Mouse (Mus musculus) inflammation-experienced regulatory T-cells, adult 6 months (primary cell): ENCODE data around the gene Hdac9. TPM values are rescaled to one million over a fixed set of nuclear protein-coding genes. Genes with fewer than 3 reads are reported as not detected.

ENCODE experiments used
- ATAC-seq: one replicate; pipeline ENCODE4 v1.8.0; 2017
- polyA plus RNA-seq, 3 experiments: library from polyadenylated mRNA; unstranded; fragments of 100-300 nt; shearing (Covaris generic); gene quantifications; one replicate each; pipeline ENCODE4 v1.2.1; 2017

Gene Hdac9
- polyA plus RNA-seq, 3 experiments from 2014 or later = 0.36 to 1.3 (median 1.1) TPM

DNA sequence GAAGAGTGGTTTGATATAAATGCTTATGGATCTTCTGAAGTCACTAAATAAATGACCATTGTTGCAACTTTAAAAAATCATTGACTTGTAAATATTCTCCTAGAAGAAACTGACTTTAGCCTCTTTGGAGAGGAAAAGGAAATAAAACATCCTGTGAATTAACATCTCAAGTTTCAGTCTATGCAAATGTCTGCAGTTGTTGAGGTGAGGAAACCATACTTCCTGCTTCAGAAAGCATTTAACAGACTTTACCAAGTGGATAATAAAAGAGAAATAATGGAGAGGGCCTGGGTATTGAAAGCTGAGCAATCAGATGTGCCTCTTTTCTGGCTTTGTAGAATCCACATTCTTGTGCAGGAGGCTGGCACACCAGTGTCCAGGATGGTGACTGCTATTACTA lies 110.4 kb downstream of the Hdac9 start:
- peak; percentile 66 for ATAC-seq

DNA sequence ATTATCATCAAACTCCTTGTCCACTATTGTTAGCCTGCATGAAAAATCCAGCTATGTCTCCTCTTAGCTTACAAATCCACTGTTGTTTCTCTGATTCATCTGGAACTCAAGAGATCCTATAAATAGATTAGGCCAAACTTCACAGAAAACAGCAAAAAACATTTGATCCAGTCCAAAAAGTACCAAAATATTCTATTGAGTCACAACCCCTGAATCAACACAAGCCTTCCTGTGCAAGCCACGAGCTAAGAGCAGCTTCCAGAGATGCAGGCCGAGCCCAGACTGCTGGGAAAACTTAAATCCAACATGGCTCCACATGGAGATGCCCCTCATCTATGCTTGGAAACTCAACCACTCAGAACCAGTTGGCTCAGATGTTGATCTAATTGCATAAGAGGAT lies 113.2 kb downstream of the Hdac9 start:
- no peak for ATAC-seq

DNA sequence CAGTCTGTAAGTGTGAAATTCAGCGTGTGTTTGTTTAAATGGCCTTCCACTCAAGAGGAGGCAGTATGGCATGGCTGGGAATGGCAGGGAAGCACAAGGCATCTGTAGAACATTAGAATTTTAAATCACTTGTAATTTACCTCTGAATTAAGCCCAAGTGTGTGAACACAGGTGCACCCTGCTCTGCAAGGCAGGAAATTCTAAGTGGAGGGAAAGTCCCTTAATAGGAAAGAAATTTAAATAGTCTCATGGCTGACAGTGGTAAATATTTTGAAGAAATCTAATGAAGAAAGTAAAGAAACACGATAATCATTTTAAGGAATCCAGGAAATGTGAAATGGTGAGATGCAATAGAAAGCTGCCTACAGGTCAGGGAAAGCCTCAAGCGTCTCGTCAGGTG lies 114.6 kb downstream of the Hdac9 start:
- ATAC-seq = peak; percentile 86

DNA sequence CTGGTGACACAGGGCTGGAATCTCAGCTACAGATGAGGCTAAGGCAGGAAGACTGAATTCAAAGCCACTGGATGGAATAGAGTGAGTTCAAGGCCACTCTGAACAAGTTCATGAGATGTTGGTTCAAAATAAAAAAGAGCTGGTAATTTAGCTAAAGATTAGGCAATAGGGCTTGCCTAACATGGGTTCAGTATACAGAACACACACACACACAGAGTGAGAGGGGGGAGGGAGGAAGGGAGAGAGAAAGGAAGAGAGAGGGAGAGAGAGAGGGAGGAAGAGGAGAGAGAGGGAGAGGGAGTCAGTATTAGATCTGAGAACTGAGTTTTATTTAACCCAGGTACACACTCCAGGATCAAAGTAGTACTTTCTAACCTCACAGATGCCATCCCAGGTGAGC lies 115.1 kb downstream of the Hdac9 start:
- ATAC-seq = no peak

DNA sequence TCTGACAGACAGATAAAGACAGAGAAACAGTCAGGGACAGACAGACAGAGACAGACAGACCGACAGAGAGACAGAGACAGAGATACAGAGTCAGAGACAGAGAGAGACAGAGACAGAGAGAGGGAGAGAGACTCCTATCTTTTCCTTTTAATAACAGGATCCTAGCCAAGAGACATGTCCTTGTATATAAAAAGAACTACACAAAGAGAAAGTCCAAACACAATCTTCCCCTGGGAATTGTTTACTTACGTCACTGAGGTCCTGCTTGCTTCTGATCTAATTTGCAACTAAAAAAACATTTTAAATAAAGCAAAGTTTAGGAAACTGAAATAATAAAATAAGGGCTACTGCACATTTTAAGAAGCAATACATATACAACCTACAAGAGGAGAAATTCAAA lies 119.5 kb downstream of the Hdac9 start:
- ATAC-seq = no peak

DNA sequence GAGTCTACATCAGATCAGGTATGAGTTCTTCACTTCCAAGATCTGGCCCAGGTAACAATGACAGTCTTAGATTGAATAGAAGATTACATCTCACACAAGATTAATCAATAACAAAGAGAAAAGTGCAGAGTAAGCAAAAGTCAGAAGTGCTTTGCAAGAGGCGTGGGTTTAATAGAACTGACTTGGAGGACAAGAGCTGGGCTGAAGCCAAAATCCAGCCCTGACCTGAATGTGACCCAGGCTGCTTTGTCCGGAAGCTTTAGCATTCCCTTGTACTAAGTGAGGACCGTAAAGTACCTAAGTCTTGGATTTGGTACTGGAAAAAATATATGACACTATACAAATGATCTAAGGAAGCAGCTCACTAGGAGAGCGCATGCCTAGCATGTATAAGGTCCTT lies 121.4 kb downstream of the Hdac9 start:
- ATAC-seq = no peak

DNA sequence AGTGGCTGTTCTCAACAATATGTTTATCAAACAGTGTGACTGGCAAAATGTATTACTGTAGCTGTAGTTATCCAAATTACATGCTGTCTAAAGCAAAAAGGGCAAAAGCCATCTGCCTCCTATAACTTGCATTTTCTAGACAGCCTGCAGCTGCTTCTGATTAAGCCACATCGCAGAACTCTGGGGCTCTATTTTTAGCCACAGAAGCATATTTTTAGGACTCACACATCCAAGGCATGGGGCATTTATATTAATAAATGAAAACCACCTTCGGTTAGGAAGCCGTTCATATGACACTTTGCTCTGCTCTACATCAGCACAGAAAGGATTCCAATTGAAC lies 124.8 kb downstream of the Hdac9 start:
- no peak for ATAC-seq

DNA sequence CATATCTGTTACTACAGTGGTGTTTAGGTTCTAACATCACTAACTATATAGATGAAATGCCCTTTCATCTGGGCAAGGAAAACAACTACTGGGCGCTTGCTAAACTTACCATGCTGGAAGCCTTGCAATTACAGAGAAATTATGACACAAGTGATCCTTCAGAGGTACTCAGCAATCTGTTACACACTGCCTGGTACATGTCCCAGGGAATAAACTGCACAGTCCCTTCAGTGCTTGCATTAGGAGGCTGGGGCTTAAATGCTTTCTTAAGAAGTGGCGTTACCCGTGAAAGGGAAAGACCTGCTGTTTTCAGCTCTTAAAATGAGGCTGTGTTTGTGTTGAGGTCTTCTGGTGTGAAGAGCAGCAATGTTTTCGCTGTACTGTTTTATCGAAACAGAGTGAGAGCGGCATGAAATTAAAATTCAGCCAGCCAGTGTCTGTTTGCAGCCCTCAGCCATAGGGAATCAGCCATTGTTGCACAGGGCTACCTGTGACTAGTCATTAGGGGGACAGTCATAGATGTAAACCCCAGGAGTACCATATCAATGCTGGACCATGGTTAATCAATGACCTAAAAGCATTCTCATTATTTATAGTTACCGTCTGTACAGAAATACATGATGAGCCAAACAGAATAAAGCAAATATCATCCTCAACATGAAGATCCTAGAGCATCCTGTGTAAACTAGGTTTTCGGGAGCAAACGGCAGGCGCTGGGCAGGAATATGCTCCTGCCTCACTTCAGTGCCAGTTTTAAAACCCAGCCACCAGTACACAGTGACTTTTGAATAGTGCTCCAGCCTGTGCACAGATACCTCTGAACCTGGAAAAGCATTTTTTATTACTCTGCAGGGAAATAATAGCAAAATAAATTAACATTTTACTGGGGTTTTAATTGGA lies 125.4 kb downstream of the Hdac9 start:
- no peak for ATAC-seq

DNA sequence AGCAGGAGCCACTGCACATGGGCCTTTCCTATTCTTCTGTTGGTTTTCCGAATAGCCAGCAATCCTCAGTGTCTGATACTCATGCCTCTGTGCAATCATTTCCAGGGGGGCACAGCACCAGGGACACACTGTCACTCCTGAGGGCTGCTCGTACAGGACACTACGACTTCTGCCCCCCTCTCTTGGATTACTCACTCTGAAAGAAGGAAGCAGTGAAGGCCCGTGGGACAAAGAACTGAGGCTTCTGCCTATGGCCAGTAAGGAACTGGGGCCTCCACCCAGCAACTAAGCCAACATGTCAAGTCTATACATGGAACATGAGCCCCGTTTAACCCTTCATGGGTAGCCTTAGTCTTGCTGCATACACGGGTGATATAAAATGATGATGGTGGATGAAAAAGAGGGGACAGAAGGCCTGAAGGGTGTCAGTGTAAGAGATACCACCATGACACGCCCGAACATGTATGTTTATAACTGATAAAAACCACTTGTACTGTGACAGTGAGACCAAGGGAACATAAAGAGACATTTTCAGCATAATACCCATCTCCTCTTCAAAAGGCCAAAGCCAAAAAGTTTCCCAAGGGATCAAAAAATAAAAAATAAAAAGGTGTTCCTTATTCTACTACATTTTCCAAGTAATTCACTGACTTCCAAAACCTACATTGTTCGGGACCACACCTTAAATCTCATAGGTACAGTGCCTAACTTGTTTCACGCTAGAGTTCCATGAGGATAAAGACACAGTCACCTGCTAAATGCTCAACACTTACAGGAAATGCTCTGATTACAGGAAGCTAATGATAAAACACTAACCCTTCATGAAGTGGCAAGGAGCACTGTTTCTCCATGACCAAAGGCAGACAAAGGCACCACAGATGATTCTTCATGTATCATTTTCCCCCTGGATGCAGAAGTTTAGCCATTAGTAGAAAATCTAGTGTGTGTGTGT lies 127.6 kb downstream of the Hdac9 start:
- no peak for ATAC-seq

DNA sequence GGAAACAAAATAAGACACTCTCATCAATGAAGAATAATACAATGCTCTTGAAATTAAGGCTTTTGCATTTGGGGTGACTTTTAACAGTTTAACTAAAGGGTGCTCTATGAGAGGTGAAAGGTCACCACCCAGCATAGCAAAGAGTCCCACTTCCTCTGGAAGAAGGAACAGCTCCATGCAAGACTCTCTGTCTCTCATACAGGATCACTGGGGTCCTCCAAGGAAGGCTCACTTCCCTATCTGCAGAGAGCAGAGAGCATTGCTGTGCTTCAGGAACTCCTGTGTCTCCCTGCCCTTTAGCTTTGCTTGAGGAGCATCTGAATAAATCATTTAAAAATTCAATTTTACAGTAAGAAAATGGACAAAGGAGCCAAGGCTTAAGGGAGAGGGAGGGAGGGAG lies 129.5 kb downstream of the Hdac9 start:
- no peak for ATAC-seq

DNA sequence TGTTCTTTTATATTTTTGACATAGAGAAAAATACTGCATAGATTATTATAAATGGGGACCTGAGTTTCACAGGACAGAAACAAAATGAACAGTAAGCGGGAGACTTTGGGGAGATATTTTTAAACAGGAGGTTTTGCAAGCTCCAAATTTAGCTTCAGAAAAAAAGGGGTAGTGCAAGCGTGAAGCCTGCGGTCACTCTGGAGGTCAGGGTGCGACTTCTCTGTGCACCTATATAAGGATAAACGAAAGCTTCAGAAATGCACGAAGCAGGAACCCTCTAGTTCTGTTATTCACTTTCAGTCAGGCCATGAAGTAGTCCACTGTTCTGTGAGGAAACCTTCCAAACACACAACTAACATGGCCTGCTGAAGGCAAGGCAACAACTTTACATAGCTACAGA lies 133.3 kb downstream of the Hdac9 start:
- no peak for ATAC-seq

DNA sequence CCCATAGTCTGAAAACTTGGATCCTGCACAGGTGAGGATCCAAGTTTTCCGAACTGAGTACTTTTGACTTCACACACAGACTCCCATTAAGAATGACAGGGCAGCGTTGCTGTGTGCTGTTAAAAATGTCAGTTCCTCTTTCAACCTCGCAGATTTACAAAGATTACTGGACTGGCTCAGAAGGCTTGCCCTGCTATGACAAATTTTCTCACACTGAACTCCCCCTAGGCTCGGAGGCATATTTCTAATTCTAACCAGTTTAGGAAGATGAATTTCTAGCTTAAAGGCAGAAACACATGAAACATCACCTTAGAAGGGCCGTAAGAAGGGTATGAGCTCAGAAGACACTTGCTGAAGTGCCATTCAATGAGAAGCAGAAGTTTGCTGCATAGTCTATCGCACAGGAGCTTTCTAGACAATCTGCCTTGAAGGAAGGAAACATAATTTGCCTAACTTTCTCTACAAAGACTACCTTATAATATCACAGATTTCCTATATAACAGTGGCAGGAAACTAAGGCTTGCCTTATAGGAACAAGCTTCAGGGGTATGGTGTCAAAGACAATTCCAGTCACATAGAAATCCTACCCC lies 137.4 kb downstream of the Hdac9 start:
- no peak for ATAC-seq

DNA sequence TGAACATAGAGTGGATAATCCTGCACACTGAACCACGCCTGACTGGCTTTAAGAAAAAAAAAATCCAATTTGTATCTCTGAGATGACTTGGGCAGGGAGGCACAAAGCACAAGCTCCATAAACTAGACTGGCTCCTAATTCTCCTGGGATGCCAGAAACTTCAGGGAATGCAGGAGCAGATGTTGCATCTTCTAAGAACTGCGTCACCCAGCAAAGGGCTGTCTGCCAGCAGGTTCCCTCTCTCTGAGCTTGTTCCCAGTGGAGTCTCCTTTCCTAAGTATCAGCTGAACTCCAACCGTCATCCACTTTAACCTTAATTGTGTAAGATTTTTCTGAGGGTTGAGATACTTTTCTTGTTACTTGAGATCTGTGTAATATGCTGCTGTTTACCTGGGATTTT lies 140.7 kb downstream of the Hdac9 start:
- no peak for ATAC-seq

DNA sequence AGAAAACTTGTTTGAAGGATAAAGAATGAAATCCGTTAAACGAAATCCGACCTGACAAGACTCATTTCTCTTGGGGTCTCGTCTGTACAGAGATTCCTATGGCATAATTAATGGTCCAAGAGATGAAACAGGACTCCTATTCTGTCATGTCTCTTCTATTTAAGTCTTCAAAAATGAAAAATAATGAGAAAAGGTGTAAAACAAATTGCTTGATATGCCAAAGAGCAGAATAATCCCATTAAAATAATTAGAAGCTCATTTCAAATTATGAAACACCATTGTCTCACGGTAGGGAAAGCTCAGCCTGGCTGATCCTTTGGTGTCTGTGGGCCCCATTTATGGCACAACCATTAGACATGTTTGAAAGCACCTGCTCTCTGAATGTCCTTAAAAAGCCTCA lies 142.8 kb downstream of the Hdac9 start:
- no peak for ATAC-seq

DNA sequence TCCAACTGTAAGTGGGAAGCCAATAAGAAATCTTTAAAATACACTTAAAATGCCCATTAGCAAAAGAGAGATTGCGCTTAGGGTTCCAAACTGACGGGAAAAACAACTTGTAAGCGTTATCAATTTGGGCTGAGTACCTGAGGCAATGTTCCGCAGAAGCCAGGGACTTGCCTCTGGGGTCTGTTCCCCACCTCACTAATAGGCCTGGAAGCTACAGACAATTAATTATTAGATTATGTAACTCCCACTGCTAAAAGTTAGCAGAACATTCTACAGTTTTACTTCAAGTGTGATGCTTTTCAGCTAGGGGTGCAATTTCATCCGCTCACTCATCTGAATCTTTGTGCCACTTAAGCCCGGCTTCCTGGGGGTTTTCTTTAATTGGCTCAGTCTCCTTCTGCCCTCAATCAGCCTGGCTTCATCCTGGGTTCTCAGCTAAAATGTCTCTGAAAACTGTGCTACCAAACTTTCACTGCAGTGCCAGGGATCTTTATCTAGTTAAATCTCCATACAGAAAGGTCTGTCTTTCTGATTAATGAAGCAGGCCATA lies 149.6 kb downstream of the Hdac9 start:
- ATAC-seq = no peak

DNA sequence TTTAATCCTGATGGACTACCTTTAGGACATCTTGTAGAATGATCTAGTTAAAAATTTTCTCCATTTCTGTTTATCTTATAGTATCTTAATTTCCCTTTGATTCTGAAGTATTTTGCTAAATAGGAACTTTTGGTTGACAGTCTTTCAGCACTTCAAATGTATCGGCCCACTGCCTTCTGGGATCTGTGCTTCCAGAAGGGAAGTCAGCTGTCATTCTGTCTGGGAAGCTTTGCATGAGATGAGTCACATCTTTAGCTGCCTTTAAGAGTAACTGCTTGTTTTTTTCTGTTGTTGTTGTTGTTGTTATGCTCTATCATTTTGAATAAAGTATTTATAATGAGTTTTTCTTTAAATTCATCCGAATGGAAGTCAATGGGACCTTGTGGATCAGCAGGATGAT lies 169.6 kb downstream of the Hdac9 start:
- ATAC-seq = no peak

DNA sequence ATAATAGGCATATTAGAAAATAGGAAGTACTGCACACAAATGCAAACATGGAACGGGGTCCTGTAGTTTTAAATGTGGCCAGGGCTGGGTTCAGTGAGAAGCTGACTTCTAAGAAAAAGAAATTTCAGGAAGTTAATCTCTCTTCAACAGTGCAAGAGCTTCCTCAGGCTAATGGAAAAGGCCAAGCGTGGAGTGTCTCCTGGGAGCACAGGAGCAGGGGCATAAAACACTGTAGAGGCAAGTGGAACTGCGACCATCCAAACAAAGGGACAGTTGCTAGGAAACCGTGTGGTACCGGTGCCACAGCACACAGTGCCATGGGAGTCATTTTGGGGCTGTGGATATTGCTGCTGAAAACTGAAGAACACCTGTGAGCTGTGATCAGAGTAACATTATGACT lies 191.7 kb downstream of the Hdac9 start:
- ATAC-seq = no peak

DNA sequence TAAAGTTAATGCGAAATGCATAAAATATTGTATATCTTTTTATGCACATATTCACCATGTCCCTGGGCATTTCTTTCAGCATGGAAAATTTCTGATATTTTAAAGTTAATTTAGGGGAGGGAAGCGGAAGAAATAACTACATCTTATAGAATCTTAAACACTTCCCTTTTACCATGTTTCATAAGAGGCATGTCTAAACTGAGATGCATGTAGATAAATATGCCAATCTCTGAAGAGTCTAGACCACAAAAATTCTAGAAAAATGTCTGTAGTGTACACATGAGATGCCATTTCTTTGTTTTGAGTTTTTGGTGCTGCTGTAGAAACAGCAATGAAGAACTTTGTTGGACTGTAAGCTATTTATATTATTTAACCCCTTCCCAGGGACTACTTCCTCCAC lies 192.6 kb downstream of the Hdac9 start:
- no peak for ATAC-seq

DNA sequence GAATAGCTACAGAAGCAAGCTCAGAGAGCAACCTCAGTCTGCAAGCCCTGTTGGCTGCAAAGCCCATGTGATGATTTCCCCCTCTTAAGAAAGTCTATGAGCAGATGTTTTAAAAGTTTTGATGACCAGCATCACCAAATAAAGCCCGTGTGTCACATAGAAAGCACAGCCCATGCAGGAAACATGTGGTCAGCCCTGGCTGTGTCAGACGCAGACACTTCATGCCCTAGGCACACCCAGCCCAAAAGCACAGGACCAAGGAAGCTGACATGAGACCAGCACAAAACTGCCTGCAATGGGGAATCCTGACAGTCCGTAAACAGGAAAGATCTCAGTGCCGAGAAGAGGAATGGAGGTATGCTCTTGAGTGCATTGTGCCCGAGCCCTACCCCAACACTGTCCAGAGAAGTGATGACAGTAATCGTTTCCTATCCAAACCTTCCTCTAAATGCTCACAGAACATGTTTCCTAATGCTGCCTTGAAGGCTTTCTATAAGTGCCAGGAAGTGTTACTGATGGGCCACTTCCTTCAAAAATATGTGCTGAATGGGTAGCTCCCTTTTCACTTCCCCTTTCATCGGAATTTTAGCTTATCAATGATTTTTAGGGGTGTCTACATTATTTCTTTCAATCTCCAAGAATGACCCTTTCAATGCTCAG lies 193.9 kb downstream of the Hdac9 start:
- ATAC-seq = no peak

DNA sequence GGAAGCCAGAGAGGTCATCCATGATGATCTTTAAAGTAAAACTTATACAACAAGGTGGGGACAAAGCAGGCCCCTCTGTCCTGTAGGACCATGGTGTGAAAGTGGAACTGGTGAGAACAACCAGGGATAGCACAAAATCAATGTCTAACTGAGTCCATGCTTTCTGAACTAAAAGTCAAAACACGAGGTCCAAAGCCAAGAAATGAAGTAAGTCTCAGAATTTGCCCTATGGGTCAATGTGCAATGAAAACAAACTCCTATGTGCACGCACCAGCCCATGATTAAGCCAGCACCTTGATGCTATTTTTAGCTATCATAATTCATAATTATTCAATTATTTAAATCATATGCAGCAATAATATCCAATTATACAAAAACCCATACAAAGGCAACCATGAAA lies 196.0 kb downstream of the Hdac9 start:
- ATAC-seq = no peak

DNA sequence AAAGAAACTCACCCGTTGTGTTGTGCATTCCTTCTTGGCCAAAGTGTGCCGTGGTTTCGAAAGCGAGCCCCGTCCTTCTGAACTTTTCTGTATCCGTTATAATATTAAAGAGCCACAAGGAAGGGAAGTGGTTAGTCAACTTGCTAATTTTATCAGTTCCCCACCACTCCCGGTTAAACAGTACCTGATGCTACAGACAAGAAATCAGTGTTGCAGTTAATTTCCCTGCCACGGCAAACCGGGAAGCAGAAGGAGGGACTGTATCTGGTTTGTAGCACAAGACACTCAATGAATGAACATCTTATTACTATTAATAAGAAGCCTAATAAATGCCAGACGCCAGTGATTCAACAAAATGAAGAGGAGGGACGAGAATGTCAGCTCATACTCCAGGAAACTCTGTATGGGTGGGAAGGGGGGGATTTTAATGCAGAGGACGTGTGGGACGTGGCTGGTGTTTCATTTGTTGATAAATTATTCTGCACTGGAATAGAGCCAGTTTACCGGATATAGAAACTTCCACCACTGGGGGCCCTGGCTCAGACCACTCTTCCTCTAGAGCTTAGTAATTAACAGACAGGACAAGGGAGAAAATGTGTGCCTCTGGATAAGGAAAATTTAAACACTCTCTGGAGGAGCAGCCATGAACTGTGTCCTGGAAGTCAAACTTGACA lies 202.5 kb downstream of the Hdac9 start:
- peak; percentile 64 for ATAC-seq

DNA sequence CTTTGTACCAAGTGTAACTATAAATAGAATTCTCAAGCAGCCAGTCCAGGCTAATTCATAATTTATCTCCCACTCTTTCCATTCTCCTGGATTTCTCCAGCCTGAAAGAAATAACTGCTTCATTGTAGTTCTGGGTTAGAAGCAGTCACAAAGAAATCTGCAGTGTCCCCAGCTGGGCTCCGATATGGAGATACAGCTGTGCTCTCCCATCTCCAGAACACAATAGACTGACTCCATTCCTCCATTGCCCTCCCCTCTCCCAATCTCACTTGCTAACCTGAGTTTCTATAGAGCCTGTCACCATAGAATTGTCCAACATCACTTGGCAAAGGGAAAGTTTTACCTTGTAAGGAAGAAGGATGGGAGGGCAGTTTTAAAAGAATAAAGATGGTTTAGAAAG lies 218.9 kb downstream of the Hdac9 start:
- no peak for ATAC-seq
